Mouse (Mus musculus): ENCODE measurements around the gene Prg2. TPM values are rescaled to one million over a fixed set of nuclear protein-coding genes. Genes with fewer than 3 reads are reported as not detected.
A peak's percentile ranks its signal among the peaks of the same experiment; 100 is the strongest.

Prg2 gene
- not detected in 2 replicates for total RNA-seq (2014; fragmentation: Nextera tagmentation)
- total RNA-seq (2017) = 73.5 and 97.1 TPM in 2 replicates

- ATAC-seq (replicated peaks; ENCODE audit: poor library complexity, severe bottlenecking) = peak; percentile 57
Observed at GRCm38 (mm10) chr2:84980188-84980587, at the start of gene Prg2. TSS of gene Prg2 (plus strand) at chr2:84980461.

- peak; percentile 16; the same call in 1 of the 2 replicates for ATAC-seq (replicated peaks; ENCODE audit: poor library complexity, severe bottlenecking)
Observed at GRCm38 (mm10) chr2:84933992-84934648, 46.1 kb upstream of the Prg2 start.

- no peak for ATAC-seq (replicated peaks; ENCODE audit: poor library complexity, severe bottlenecking)
Observed at GRCm38 (mm10) chr2:84934649-84935007, 45.6 kb upstream of the Prg2 start.

GRCm38 (mm10) chr2:84935065-84935464 is 45.2 kb upstream of the Prg2 start:
- ATAC-seq (replicated peaks; ENCODE audit: poor library complexity, severe bottlenecking) = no peak

GRCm38 (mm10) chr2:84936474-84937429 is 43.5 kb upstream of the Prg2 start, which contains the start of gene Slc43a3:
TSS of gene Slc43a3 (plus strand) at chr2:84936579.
- peak; percentile 90 for ATAC-seq (replicated peaks; ENCODE audit: poor library complexity, severe bottlenecking)

GRCm38 (mm10) chr2:84937491-84938150 is 42.6 kb upstream of the Prg2 start:
- ATAC-seq (replicated peaks; ENCODE audit: poor library complexity, severe bottlenecking) = no peak

GRCm38 (mm10) chr2:84938249-84938946 is 41.9 kb upstream of the Prg2 start:
- peak; percentile 52 for ATAC-seq (replicated peaks; ENCODE audit: poor library complexity, severe bottlenecking)

GRCm38 (mm10) chr2:84939306-84939705 is 41.0 kb upstream of the Prg2 start:
- no peak for ATAC-seq (replicated peaks; ENCODE audit: poor library complexity, severe bottlenecking)

- no peak for ATAC-seq (replicated peaks; ENCODE audit: poor library complexity, severe bottlenecking)
Observed at GRCm38 (mm10) chr2:84939711-84940110, 40.5 kb upstream of the Prg2 start.

- ATAC-seq (replicated peaks; ENCODE audit: poor library complexity, severe bottlenecking) = peak; percentile 40
Observed at GRCm38 (mm10) chr2:84941332-84941731, 38.9 kb upstream of the Prg2 start.

GRCm38 (mm10) chr2:84941795-84942194 is 38.5 kb upstream of the Prg2 start:
- no peak for ATAC-seq (replicated peaks; ENCODE audit: poor library complexity, severe bottlenecking)

GRCm38 (mm10) chr2:84947154-84947771 is 33.0 kb upstream of the Prg2 start:
- ATAC-seq (replicated peaks; ENCODE audit: poor library complexity, severe bottlenecking) = no peak

GRCm38 (mm10) chr2:84948252-84948651 is 32.0 kb upstream of the Prg2 start:
- no peak for ATAC-seq (replicated peaks; ENCODE audit: poor library complexity, severe bottlenecking)

GRCm38 (mm10) chr2:84948721-84949120 is 31.5 kb upstream of the Prg2 start:
- no peak for ATAC-seq (replicated peaks; ENCODE audit: poor library complexity, severe bottlenecking)

GRCm38 (mm10) chr2:84951027-84951426 is 29.2 kb upstream of the Prg2 start:
- no peak for ATAC-seq (replicated peaks; ENCODE audit: poor library complexity, severe bottlenecking)

GRCm38 (mm10) chr2:84952251-84952650 is 28.0 kb upstream of the Prg2 start:
- no peak for ATAC-seq (replicated peaks; ENCODE audit: poor library complexity, severe bottlenecking)

- ATAC-seq (replicated peaks; ENCODE audit: poor library complexity, severe bottlenecking) = no peak
Observed at GRCm38 (mm10) chr2:84952693-84953092, 27.6 kb upstream of the Prg2 start.

GRCm38 (mm10) chr2:84955435-84955834 is 24.8 kb upstream of the Prg2 start:
- no peak for ATAC-seq (replicated peaks; ENCODE audit: poor library complexity, severe bottlenecking)

- ATAC-seq (replicated peaks; ENCODE audit: poor library complexity, severe bottlenecking) = peak; percentile 95
Observed at GRCm38 (mm10) chr2:84956274-84956673, 24.0 kb upstream of the Prg2 start.

Measured in granulocyte monocyte progenitor cell, adult 5-6 weeks (primary cell).